Mouse (Mus musculus) liver, embryonic 16.5 days (tissue): ENCODE results near the gene Agbl1. TPM values are rescaled to one million over a fixed set of nuclear protein-coding genes. Genes with fewer than 3 reads are reported as not detected.

Source experiments
- ATAC-seq: fragments of 200-750 bp; cut with Nextera tagmentation; 2 replicates; pipeline ENCODE4 v1.8.0; 2017; ENCODE audit warnings: low read depth, mild to moderate bottlenecking, moderate number of reproducible peaks, moderate library complexity
- H3K27ac ChIP-seq: fragments of 300-500 bp; sonication (generic); 2 replicates; pipeline ENCODE4 v1.5.1; 2014; ENCODE audit warnings: mild to moderate bottlenecking, low read length
- H3K27me3 ChIP-seq: fragments of 300-500 bp; sonication (generic); 2 replicates; pipeline ENCODE4 v1.6.1; 2014; ENCODE audit warnings: low read depth, low read length, mixed read lengths; ENCODE audit not compliant: control insufficient read depth, insufficient read depth
- H3K36me3 ChIP-seq: fragments of 300-500 bp; sonication (generic); 2 replicates; pipeline ENCODE4 v1.6.1; 2014; ENCODE audit warnings: mild to moderate bottlenecking; ENCODE audit not compliant: control insufficient read depth, insufficient read depth
- H3K4me1 ChIP-seq: fragments of 300-500 bp; sonication (generic); 2 replicates; pipeline ENCODE4 v1.6.1; 2014; ENCODE audit warnings: low read depth, low read length, mixed read lengths; ENCODE audit not compliant: control insufficient read depth
- H3K4me2 ChIP-seq: fragments of 300-500 bp; sonication (generic); 2 replicates; pipeline ENCODE4 v1.6.1; 2014; ENCODE audit warnings: low read depth, low read length, mixed read lengths
- H3K4me3 ChIP-seq: fragments of 300-500 bp; sonication (generic); 2 replicates; pipeline ENCODE4 v1.5.1; 2014; ENCODE audit warnings: low read depth, mild to moderate bottlenecking, low read length
- H3K9ac ChIP-seq: fragments of 300-500 bp; sonication (generic); 2 replicates; pipeline ENCODE4 v1.6.1; 2014; ENCODE audit warnings: low read depth, low read length
- H3K9me3 ChIP-seq: fragments of 300-500 bp; sonication (generic); replicated peaks from 2 replicates; pipeline ENCODE4 v1.6.1; 2016; ENCODE audit warnings: low read length; ENCODE audit not compliant: control insufficient read depth
- WGBS: fragments of 180-500 bp; shearing (Covaris S2); extraction: QIAGEN DNeasy Blood & Tissue Kit; methylation state at CpG from one replicate; pipeline ENCODE4 v1.1.7; 2014; ENCODE audit not compliant: insufficient replicate concordance; 5-methylcytosine and 5-hydroxymethylcytosine counted together
- polyA plus RNA-seq: library from polyadenylated mRNA; unstranded; fragments of >200 nt; fragmentation: Nextera tagmentation; extraction: Ambion mirVana; gene quantifications from 2 replicates; pipeline ENCODE4 v1.2.1, GENCODE M21; 2015

Gene Agbl1
- not detected in 2 replicates for polyA plus RNA-seq

- WGBS = 43% methylated on average over 7 of the region's 7 CpGs
- no peak for ATAC-seq
- Histone ChIP-seq H3K27me3 (no peaks in the 10 kb centered on the region), H3K4me2 (no peak within 1 kb of the TSS), H3K4me3 (no peak within 1 kb of the TSS), H3K27ac (no peak within 1 kb of the TSS), H3K9ac (no peak within 1 kb of the TSS), H3K9me3 (no peaks in the 10 kb centered on the region), H3K36me3 (no peaks in the 10 kb centered on the region), H3K4me1 (no peaks in the 10 kb centered on the region)
Observed at GRCm38 (mm10) chr7:76229311-76229937, at the start of gene Agbl1. Gene Agbl1 (plus strand): TSS chr7:76229887.

- H3K27ac ChIP-seq = no peak overlapping the region
- no peaks in the 10 kb centered on the region for H3K9me3 ChIP-seq
- 51% methylated on average over 7 of the region's 7 CpGs for whole genome bisulfite sequencing
- no peaks in the 10 kb centered on the region for H3K4me1 ChIP-seq
- no peaks in the 10 kb centered on the region for H3K36me3 ChIP-seq
- ATAC-seq = no peak
- H3K9ac ChIP-seq = no peak overlapping the region
- no peak overlapping the region for H3K4me2 ChIP-seq
- no peaks in the 10 kb centered on the region for H3K27me3 ChIP-seq
- H3K4me3 ChIP-seq = no peak overlapping the region
Observed at GRCm38 (mm10) chr7:76185005-76185658, 44.6 kb upstream of the Agbl1 start.

- Histone ChIP-seq H3K9ac (no peak overlapping the region), H3K9me3 (no peaks in the 10 kb centered on the region), H3K27ac (no peak overlapping the region), H3K4me2 (no peak overlapping the region), H3K4me1 (no peaks in the 10 kb centered on the region), H3K27me3 (no peaks in the 10 kb centered on the region), H3K36me3 (no peaks in the 10 kb centered on the region), H3K4me3 (no peak overlapping the region)
- no peak for ATAC-seq
- 44% methylated on average over 6 of the region's 6 CpGs for WGBS
Observed at GRCm38 (mm10) chr7:76185681-76186121, 44.0 kb upstream of the Agbl1 start.

DNA sequence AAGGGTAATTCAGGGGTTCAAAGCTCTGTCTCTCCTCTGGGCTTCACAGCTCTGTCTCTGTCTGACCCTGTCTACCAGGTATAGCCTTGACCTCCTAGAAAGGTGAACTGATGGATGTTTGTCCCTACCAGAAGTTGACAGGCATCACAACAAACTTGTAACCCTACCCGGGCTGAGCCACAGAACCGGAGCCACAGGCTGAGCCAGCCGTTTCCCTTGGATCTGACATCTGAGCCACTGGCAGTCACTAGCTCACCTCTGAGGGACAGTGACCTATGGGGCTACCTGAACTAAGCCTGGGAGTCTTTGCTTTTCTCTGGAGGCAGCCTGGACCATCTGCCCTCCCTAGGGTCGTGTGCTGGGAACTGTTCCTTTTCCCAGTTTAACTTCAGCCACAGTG, 11.1 kb upstream of the Agbl1 start:
- H3K36me3 ChIP-seq = no peaks in the 10 kb centered on the region
- H3K9ac ChIP-seq = no peak overlapping the region
- no peaks in the 10 kb centered on the region for H3K9me3 ChIP-seq
- 51% methylated on average over 4 of the region's 4 CpGs for WGBS
- H3K27ac ChIP-seq = no peak overlapping the region
- no peak overlapping the region for H3K4me3 ChIP-seq
- ATAC-seq = no peak
- no peak overlapping the region for H3K4me2 ChIP-seq
- no peaks in the 10 kb centered on the region for H3K4me1 ChIP-seq
- no peaks in the 10 kb centered on the region for H3K27me3 ChIP-seq

- 74% methylated on average over 7 of the region's 7 CpGs for WGBS
- Histone ChIP-seq H3K27ac (no peak overlapping the region), H3K27me3 (no peaks in the 10 kb centered on the region), H3K9me3 (no peaks in the 10 kb centered on the region), H3K4me2 (no peak overlapping the region), H3K4me1 (no peaks in the 10 kb centered on the region), H3K4me3 (no peak overlapping the region), H3K36me3 (no peaks in the 10 kb centered on the region), H3K9ac (no peak overlapping the region)
- no peak for ATAC-seq
Observed at GRCm38 (mm10) chr7:76219797-76220469, 9.8 kb upstream of the Agbl1 start.

- no peak overlapping the region for H3K4me3 ChIP-seq
- no peaks in the 10 kb centered on the region for H3K4me1 ChIP-seq
- 48% methylated on average over 2 of the region's 2 CpGs for WGBS
- no peak overlapping the region for H3K27ac ChIP-seq
- no peaks in the 10 kb centered on the region for H3K27me3 ChIP-seq
- no peak overlapping the region for H3K9ac ChIP-seq
- no peak overlapping the region for H3K4me2 ChIP-seq
- no peaks in the 10 kb centered on the region for H3K36me3 ChIP-seq
- no peaks in the 10 kb centered on the region for H3K9me3 ChIP-seq
- no peak for ATAC-seq
Observed at GRCm38 (mm10) chr7:76222691-76223090, 7.0 kb upstream of the Agbl1 start.

- Histone ChIP-seq H3K4me2 (no peak overlapping the region), H3K9me3 (no peaks in the 10 kb centered on the region), H3K4me1 (no peaks in the 10 kb centered on the region), H3K4me3 (no peak overlapping the region), H3K9ac (no peak overlapping the region), H3K27ac (no peak overlapping the region), H3K27me3 (no peaks in the 10 kb centered on the region), H3K36me3 (no peaks in the 10 kb centered on the region)
- ATAC-seq = no peak
- 15% methylated on average over 2 of the region's 2 CpGs for WGBS
Observed at GRCm38 (mm10) chr7:76228881-76229280, 806 bp upstream of the Agbl1 start.

- WGBS = 48% methylated on average over 2 of the region's 2 CpGs
- ATAC-seq = no peak
- H3K4me2 ChIP-seq = no peak overlapping the region
- H3K36me3 ChIP-seq = no peaks in the 10 kb centered on the region
- H3K27ac ChIP-seq = no peak overlapping the region
- no peaks in the 10 kb centered on the region for H3K4me1 ChIP-seq
- no peaks in the 10 kb centered on the region for H3K27me3 ChIP-seq
- no peak overlapping the region for H3K9ac ChIP-seq
- H3K4me3 ChIP-seq = no peak overlapping the region
- H3K9me3 ChIP-seq = no peaks in the 10 kb centered on the region
Observed at GRCm38 (mm10) chr7:76234321-76234720, 4.6 kb downstream of the Agbl1 start.

- Histone ChIP-seq H3K27ac (no peak overlapping the region), H3K36me3 (no peaks in the 10 kb centered on the region), H3K27me3 (no peaks in the 10 kb centered on the region), H3K4me1 (no peaks in the 10 kb centered on the region), H3K9me3 (no peaks in the 10 kb centered on the region), H3K9ac (no peak overlapping the region), H3K4me3 (no peak overlapping the region), H3K4me2 (no peak overlapping the region)
- 52% methylated on average over 4 of the region's 4 CpGs for WGBS
- ATAC-seq = no peak
Observed at GRCm38 (mm10) chr7:76237497-76237896, 7.8 kb downstream of the Agbl1 start.
